Mouse (Mus musculus): Measurements from ENCODE around the gene Tmem230. TPM values are rescaled to one million over a fixed set of nuclear protein-coding genes. Genes with fewer than 3 reads are reported as not detected.
"Not testable (repeated sequence)": the region's sequence is repeated elsewhere in the genome, so short reads cannot be mapped to it uniquely, and the experiment has no call there.

The Tmem230 gene
- total and polyA plus RNA-seq, 2 experiments from 2014 or later = 37.1 to 46.1 TPM

- peak overlapping the region; percentile 87 for H3K4me2 ChIP-seq (ENCODE audit: low read depth, low read length)
- peak overlapping the region; percentile 67 for H3K4me3 ChIP-seq (ENCODE audit: low read depth, low read length)
- peaks cover 16% of the 10 kb centered on the region for H3K36me3 ChIP-seq (replicated peaks; ENCODE audit: control insufficient read depth, insufficient read depth, low read length)
- WGBS = 8% methylated on average over 8 of the region's 8 CpGs
- no peak for DNase-seq (ENCODE audit: low spot score)
- no peak for ATAC-seq (ENCODE audit: insufficient read depth, low read depth)
- H3K4me1 ChIP-seq (ENCODE audit: control insufficient read depth, insufficient read depth) = peaks cover 19% of the 10 kb centered on the region
- peak overlapping the region; percentile 64; the same call in 1 of the 2 replicates for H3K9ac ChIP-seq (replicated peaks; ENCODE audit: low read depth, low read length)
- no peak for TF ChIP-seq CTCF (IDR thresholded peaks at IDR 0.05; ENCODE audit: low read depth)
- no peak for TF ChIP-seq EP300 (IDR thresholded peaks at IDR 0.05; ENCODE audit: low read depth)
- H3K27me3 ChIP-seq (ENCODE audit: control insufficient read depth, insufficient read depth, low read length) = no peaks in the 10 kb centered on the region
- H3K9me3 ChIP-seq (replicated peaks; ENCODE audit: control insufficient read depth, low read length) = no peaks in the 10 kb centered on the region
- no peak overlapping the region; the same call in 1 of the 2 replicates for H3K27ac ChIP-seq (ENCODE audit: low read depth)
These were observed 4.3 kb upstream of the Tmem230 start for GRCm38 (mm10) chr2:132251911-132252310.

- TF ChIP-seq CTCF (IDR thresholded peaks at IDR 0.05; ENCODE audit: low read depth) = no peak
- no peak for TF ChIP-seq EP300 (IDR thresholded peaks at IDR 0.05; ENCODE audit: low read depth)
- no peak overlapping the region for H3K4me2 ChIP-seq (ENCODE audit: low read depth, low read length)
- peaks cover 11% of the 10 kb centered on the region; the same call in 1 of the 2 replicates for H3K4me1 ChIP-seq (ENCODE audit: control insufficient read depth, insufficient read depth)
- DNase-seq (ENCODE audit: low spot score) (no peak), ATAC-seq (ENCODE audit: insufficient read depth, low read depth) (no peak)
- no peak overlapping the region for H3K9ac ChIP-seq (replicated peaks; ENCODE audit: low read depth, low read length)
- no peaks in the 10 kb centered on the region for H3K27me3 ChIP-seq (ENCODE audit: control insufficient read depth, insufficient read depth, low read length)
- H3K27ac ChIP-seq (ENCODE audit: low read depth) = no peak overlapping the region
- WGBS = 87% methylated on average over 3 of the region's 3 CpGs
- peaks cover 32% of the 10 kb centered on the region for H3K36me3 ChIP-seq (replicated peaks; ENCODE audit: control insufficient read depth, insufficient read depth, low read length)
- no peaks in the 10 kb centered on the region for H3K9me3 ChIP-seq (replicated peaks; ENCODE audit: control insufficient read depth, low read length)
- H3K4me3 ChIP-seq (ENCODE audit: low read depth, low read length) = no peak overlapping the region
These were observed 4.2 kb downstream of the Tmem230 start for GRCm38 (mm10) chr2:132243370-132243769.

- TF ChIP-seq CTCF (IDR thresholded peaks at IDR 0.05; ENCODE audit: low read depth) = peak; percentile 60
- not testable (repeated sequence) for H3K9ac ChIP-seq (replicated peaks; ENCODE audit: low read depth, low read length); ATAC-seq (ENCODE audit: insufficient read depth, low read depth); H3K4me1 ChIP-seq (ENCODE audit: control insufficient read depth, insufficient read depth); H3K4me2 ChIP-seq (ENCODE audit: low read depth, low read length); H3K27ac ChIP-seq (ENCODE audit: low read depth); H3K9me3 ChIP-seq (replicated peaks; ENCODE audit: control insufficient read depth, low read length); H3K4me3 ChIP-seq (ENCODE audit: low read depth, low read length); H3K27me3 ChIP-seq (ENCODE audit: control insufficient read depth, insufficient read depth, low read length)
- peak; percentile 20 for DNase-seq (ENCODE audit: low spot score)
- peaks cover 32% of the 10 kb centered on the region for H3K36me3 ChIP-seq (replicated peaks; ENCODE audit: control insufficient read depth, insufficient read depth, low read length)
- WGBS = 35% methylated on average over 7 of the region's 10 CpGs
These were observed 7.2 kb downstream of the Tmem230 start for GRCm38 (mm10) chr2:132240457-132240856.

- 74% methylated on average over 3 of the region's 3 CpGs for WGBS
- ATAC-seq (ENCODE audit: insufficient read depth, low read depth); H3K9me3 ChIP-seq (replicated peaks; ENCODE audit: control insufficient read depth, low read length); H3K4me3 ChIP-seq (ENCODE audit: low read depth, low read length); H3K27me3 ChIP-seq (ENCODE audit: control insufficient read depth, insufficient read depth, low read length); DNase-seq (ENCODE audit: low spot score); H3K4me1 ChIP-seq (ENCODE audit: control insufficient read depth, insufficient read depth); H3K27ac ChIP-seq (ENCODE audit: low read depth); H3K9ac ChIP-seq (replicated peaks; ENCODE audit: low read depth, low read length); H3K4me2 ChIP-seq (ENCODE audit: low read depth, low read length): not testable (repeated sequence)
- H3K36me3 ChIP-seq (replicated peaks; ENCODE audit: control insufficient read depth, insufficient read depth, low read length) = peaks cover 29% of the 10 kb centered on the region
These were observed 8.2 kb downstream of the Tmem230 start for GRCm38 (mm10) chr2:132239434-132239833.

GRCm38 (mm10) chr2:132235975-132236374 is 11.6 kb downstream of the Tmem230 start:
- ATAC-seq (ENCODE audit: insufficient read depth, low read depth) (no peak), DNase-seq (ENCODE audit: low spot score) (no peak)
- no peak overlapping the region for H3K27ac ChIP-seq (ENCODE audit: low read depth)
- H3K36me3 ChIP-seq (replicated peaks; ENCODE audit: control insufficient read depth, insufficient read depth, low read length) = 0 out of 2 replicates have a peak, but pooled peaks cover 7% of the 10 kb centered on the region
- WGBS = 66% methylated on average over 7 of the region's 7 CpGs
- no peaks in the 10 kb centered on the region for H3K27me3 ChIP-seq (ENCODE audit: control insufficient read depth, insufficient read depth, low read length)
- no peaks in the 10 kb centered on the region for H3K9me3 ChIP-seq (replicated peaks; ENCODE audit: control insufficient read depth, low read length)
- no peaks in the 10 kb centered on the region for H3K4me1 ChIP-seq (ENCODE audit: control insufficient read depth, insufficient read depth)
- no peak overlapping the region for H3K9ac ChIP-seq (replicated peaks; ENCODE audit: low read depth, low read length)
- no peak overlapping the region for H3K4me2 ChIP-seq (ENCODE audit: low read depth, low read length)
- H3K4me3 ChIP-seq (ENCODE audit: low read depth, low read length) = no peak overlapping the region
- TF ChIP-seq CTCF (IDR thresholded peaks at IDR 0.05; ENCODE audit: low read depth) = no peak
- TF ChIP-seq EP300 (IDR thresholded peaks at IDR 0.05; ENCODE audit: low read depth) = no peak

GRCm38 (mm10) chr2:132235291-132235690 is 12.3 kb downstream of the Tmem230 start:
- H3K9me3 ChIP-seq (replicated peaks; ENCODE audit: control insufficient read depth, low read length) = no peaks in the 10 kb centered on the region
- H3K36me3 ChIP-seq (replicated peaks; ENCODE audit: control insufficient read depth, insufficient read depth, low read length) = 0 out of 2 replicates have a peak, but pooled peaks cover 7% of the 10 kb centered on the region
- H3K9ac ChIP-seq (replicated peaks; ENCODE audit: low read depth, low read length) = no peak overlapping the region
- no peak overlapping the region for H3K4me2 ChIP-seq (ENCODE audit: low read depth, low read length)
- H3K27me3 ChIP-seq (ENCODE audit: control insufficient read depth, insufficient read depth, low read length) = no peaks in the 10 kb centered on the region
- DNase-seq (ENCODE audit: low spot score) = no peak
- no peak overlapping the region for H3K27ac ChIP-seq (ENCODE audit: low read depth)
- ATAC-seq (ENCODE audit: insufficient read depth, low read depth) = no peak
- no peaks in the 10 kb centered on the region for H3K4me1 ChIP-seq (ENCODE audit: control insufficient read depth, insufficient read depth)
- 35% methylated on average over 2 of the region's 2 CpGs for WGBS
- no peak overlapping the region for H3K4me3 ChIP-seq (ENCODE audit: low read depth, low read length)
- TF ChIP-seq EP300 (IDR thresholded peaks at IDR 0.05; ENCODE audit: low read depth) = no peak
- TF ChIP-seq CTCF (IDR thresholded peaks at IDR 0.05; ENCODE audit: low read depth) = no peak

Data from heart, postnatal 0 days (tissue).